Mouse (Mus musculus) megakaryocyte, embryonic 14.5 days (primary cell): ENCODE measurements around the gene Cmtm5. TPM values are rescaled to one million over a fixed set of nuclear protein-coding genes. Genes with fewer than 3 reads are reported as not detected.
"Not testable (repeated sequence)": the region's sequence is repeated elsewhere in the genome, so short reads cannot be mapped to it uniquely, and the experiment has no call there.

Experiments used
- H3K27me3 ChIP-seq: replicated peaks from 2 replicates; pipeline ENCODE3; 2012; ENCODE audit warnings: inconsistent platforms
- H3K36me3 ChIP-seq: replicated peaks from 2 replicates; pipeline ENCODE3; 2012; ENCODE audit warnings: low read length, inconsistent platforms, mixed read lengths
- H3K4me1 ChIP-seq: 2 replicates; pipeline ENCODE4 v1.6.1; 2012; ENCODE audit warnings: inconsistent platforms
- H3K4me3 ChIP-seq: replicated peaks from 2 replicates; pipeline ENCODE3; 2012; ENCODE audit warnings: moderate library complexity, mild to moderate bottlenecking, inconsistent platforms
- H3K9me3 ChIP-seq: 2 replicates; pipeline ENCODE4 v1.6.1; 2012; ENCODE audit warnings: inconsistent platforms
- FLI1 ChIP-seq: IDR thresholded peaks from 2 replicates; pipeline ENCODE4 v1.6.1; 2012; ENCODE audit warnings: low read length, inconsistent platforms, mixed read lengths
- GATA1 ChIP-seq: IDR thresholded peaks from 3 replicates; pipeline ENCODE4 v1.6.1; 2012; ENCODE audit warnings: mixed read lengths, low read length, inconsistent platforms, borderline replicate concordance
- polyA plus RNA-seq: library from polyadenylated mRNA; stranded (reverse); fragments of >175 nt; gene quantifications from 2 replicates; pipeline ENCODE4 v1.2.3, GENCODE M21; 2012; ENCODE audit warnings: low replicate concordance; ENCODE audit not compliant: insufficient read depth

Gene Cmtm5
- polyA plus RNA-seq, 1 experiment, result not detected

DNA sequence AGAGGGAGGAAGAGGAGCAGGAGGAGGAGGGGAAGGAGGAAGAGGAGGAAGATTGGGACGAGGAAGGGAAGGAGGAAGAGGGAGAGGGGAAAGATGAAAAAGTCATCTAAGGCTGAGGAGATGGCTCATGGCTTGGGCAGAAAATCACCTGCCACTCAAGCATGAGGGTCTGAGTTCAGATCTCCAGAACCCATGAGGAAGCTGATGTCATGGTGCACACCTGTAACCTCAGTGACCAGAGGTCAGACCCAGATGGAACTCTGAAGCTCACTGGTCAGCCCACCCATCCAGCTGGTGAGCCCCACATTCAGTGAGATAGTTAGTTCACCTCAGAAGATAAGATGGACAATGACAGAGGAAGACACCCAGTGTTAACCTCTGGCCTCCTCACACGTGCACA is 8.9 kb downstream of the Cmtm5 start:
- no peak for TF ChIP-seq GATA1
- TF ChIP-seq FLI1, result no peak
- Histone ChIP-seq H3K4me3 (no peak overlapping the region), H3K27me3 (peaks cover 77% of the 10 kb centered on the region), H3K36me3 (no peaks in the 10 kb centered on the region), H3K9me3 (no peaks in the 10 kb centered on the region), H3K4me1 (peaks cover 8% of the 10 kb centered on the region)

DNA sequence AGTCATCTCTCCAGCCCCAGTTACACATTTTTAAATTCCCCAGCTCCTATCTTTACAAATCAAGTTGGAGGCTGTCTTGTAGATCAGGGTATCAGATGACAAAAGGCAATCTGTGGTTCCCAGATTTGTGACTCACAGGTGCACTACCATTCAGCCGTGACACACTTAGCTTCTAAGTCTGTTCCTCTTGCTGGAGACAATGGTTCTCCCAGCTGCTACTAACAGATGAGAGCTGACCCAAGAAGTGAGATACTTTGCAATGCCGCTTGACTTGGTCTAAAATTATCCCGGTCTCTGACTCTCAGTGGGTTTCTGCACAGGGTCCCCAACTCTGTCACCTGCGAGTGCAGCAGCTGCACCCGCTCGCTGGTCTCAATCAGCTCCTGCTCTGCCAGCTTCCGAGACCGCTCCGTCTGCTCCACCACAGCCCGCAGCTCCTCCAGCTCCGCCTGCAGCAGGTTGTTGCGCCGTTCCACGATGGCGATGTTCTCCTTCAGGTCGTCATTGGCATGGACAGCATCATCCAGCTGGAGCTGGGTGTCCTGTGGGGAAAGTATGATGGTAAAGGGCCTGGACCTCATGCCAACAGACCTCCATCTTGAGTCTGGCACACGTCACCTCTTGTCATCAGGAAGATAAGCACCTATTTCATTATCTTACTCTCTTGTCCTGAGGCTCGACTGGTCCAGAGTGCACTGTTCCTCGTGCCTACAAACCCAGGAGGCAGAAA is 10.1 kb downstream of the Cmtm5 start:
- TF ChIP-seq GATA1 (no peak), FLI1 (no peak)
- Histone ChIP-seq H3K9me3 (no peaks in the 10 kb centered on the region), H3K4me3 (no peak overlapping the region), H3K27me3 (peaks cover 74% of the 10 kb centered on the region), H3K4me1 (peaks cover 5% of the 10 kb centered on the region), H3K36me3 (no peaks in the 10 kb centered on the region)

DNA sequence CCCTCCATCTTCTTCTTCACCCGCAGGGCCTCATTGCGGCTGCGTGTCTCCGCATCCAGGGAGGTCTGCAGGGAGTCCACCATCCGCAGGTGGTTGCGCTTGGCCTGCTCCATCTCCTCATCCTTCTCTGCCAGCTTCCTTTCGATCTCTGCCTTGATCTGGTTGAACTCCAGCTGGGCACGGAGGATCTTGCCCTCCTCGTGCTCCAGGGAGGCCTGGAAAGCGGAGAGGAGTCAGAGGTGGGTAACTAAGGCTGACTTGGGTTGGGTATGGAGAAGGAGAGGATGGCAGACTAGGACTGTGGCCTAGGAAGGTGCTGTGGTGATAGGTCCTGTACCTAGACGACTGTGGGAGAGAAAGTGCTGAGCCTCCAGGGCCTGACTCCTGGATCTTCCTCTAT is 10.9 kb downstream of the Cmtm5 start:
- H3K9me3 ChIP-seq, H3K36me3 ChIP-seq, H3K4me1 ChIP-seq, H3K4me3 ChIP-seq: not testable (repeated sequence)
- peaks cover 73% of the 10 kb centered on the region for H3K27me3 ChIP-seq

DNA sequence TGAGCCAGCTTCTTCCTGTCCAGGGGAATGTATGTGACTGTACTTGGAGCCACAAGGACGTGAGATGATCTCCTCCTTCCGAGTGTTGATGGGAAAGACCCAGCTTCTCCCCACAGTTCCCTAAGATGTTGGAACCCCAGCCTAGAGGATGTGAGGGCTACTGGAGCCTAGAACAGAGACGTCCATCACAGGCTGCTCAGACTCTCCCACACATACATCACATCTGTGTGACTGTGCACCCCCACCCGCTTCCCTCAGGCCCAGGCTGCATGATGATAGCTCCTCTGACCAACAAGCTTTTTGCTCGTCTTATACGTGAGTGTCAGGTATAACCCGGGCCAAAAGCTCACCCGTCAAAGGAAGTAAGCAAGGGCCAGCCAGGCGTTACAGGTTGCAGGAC is 12.7 kb downstream of the Cmtm5 start:
- TF ChIP-seq GATA1 (no peak), FLI1 (no peak)
- Histone ChIP-seq H3K27me3 (peaks cover 68% of the 10 kb centered on the region), H3K4me3 (no peak overlapping the region), H3K4me1 (no peaks in the 10 kb centered on the region), H3K36me3 (no peaks in the 10 kb centered on the region), H3K9me3 (no peaks in the 10 kb centered on the region)

DNA sequence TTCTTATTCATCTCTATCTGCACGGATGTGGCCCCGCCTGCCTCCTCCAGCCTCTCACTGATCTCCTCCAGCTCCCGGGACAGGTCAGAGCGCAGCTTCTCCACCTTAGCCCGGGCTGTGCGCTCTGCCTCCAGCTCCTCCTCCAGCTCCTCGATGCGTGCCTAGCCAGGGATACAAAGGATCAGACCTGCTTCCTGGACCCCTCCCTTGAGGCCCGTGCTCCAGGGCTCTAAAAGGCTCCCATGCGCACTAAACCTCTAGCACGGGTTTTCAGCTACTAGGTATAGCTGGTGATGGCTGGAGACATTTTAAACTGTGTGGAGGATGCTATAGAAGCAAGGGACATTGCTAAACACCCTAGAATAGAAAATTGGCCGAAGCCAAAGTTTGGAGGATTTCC is 14.4 kb downstream of the Cmtm5 start:
- no peaks in the 10 kb centered on the region for H3K4me1 ChIP-seq
- peaks cover 67% of the 10 kb centered on the region for H3K27me3 ChIP-seq
- TF ChIP-seq GATA1 (no peak), FLI1 (no peak)
- H3K9me3 ChIP-seq, result no peaks in the 10 kb centered on the region
- H3K36me3 ChIP-seq, result no peaks in the 10 kb centered on the region
- H3K4me3 ChIP-seq, result no peak overlapping the region

DNA sequence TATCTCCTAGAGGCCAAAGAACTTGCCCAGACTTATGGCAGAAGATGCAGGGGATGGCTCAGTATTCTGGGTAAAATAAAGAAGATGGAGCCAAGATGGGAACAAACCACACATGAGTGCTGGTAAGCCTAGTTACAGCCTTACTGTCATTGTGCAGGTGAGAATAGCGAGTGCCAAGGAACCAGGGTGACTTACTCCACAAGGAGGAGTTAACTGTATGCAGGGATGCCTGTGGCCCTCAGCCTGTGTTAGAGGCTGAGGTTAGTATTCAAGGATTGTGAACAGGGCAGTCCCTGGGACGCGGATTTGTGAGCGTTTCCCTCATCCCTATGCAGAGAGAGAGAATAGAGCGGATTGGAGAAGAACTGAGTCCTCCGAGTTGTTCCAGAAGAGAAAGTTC is 15.5 kb downstream of the Cmtm5 start:
- Histone ChIP-seq H3K4me3 (no peak overlapping the region), H3K9me3 (no peaks in the 10 kb centered on the region), H3K4me1 (no peaks in the 10 kb centered on the region), H3K36me3 (no peaks in the 10 kb centered on the region), H3K27me3 (peaks cover 64% of the 10 kb centered on the region)
- TF ChIP-seq GATA1 (no peak), FLI1 (no peak)

DNA sequence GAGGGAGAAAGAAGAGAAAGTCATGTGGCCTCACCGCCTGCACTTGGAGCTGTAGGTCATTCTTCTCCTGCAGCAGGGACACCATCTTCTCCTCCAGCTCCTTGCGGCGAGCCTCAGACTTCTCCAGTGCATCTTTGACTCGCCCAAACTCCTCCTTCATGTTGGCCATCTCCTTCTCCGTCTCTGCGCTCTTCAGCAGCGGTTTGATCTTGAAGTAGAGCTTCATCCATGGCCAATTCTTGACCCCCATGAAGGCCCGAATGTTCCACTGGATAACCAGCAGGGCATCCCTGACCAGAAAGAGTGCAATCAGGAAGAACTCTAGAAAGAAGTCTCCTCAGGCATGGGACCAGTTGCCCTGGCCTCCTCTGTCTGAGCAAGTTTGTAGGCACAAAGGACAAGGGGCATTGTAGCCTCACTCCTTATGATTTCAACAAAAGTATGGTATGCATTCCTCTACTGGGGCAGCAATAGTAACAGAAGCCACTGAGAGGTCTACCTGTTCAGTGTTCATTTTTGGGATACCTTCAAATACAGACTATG is 17.7 kb downstream of the Cmtm5 start:
- no peak for TF ChIP-seq FLI1
- no peak for TF ChIP-seq GATA1
- H3K4me1 ChIP-seq, result no peaks in the 10 kb centered on the region
- H3K27me3 ChIP-seq, result peaks cover 63% of the 10 kb centered on the region
- no peaks in the 10 kb centered on the region for H3K9me3 ChIP-seq
- H3K4me3 ChIP-seq, result no peak overlapping the region
- H3K36me3 ChIP-seq, result no peaks in the 10 kb centered on the region

DNA sequence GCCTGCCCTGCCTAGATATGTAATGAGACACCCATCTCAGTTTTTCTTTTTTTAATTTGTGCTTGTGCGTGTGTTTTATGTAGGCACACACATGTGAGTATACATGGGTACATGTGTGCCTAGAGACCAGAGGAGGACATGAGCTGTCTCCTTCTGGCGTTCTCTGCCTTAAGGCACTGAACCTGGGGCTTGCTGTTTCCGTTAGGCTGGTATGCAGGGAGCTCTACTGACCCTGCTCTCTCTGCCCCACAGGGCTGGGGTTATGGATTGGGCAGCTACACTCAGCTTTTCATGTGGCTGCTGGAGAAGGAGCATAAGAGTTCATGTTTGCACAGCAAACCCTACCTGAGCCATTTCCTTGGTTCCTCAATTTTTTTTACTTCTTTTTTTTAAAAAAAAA is 18.4 kb downstream of the Cmtm5 start:
- Histone ChIP-seq H3K36me3 (no peaks in the 10 kb centered on the region), H3K4me1 (no peaks in the 10 kb centered on the region), H3K9me3 (no peaks in the 10 kb centered on the region), H3K4me3 (no peak overlapping the region), H3K27me3 (peaks cover 62% of the 10 kb centered on the region)
- TF ChIP-seq FLI1 (no peak), GATA1 (no peak)

DNA sequence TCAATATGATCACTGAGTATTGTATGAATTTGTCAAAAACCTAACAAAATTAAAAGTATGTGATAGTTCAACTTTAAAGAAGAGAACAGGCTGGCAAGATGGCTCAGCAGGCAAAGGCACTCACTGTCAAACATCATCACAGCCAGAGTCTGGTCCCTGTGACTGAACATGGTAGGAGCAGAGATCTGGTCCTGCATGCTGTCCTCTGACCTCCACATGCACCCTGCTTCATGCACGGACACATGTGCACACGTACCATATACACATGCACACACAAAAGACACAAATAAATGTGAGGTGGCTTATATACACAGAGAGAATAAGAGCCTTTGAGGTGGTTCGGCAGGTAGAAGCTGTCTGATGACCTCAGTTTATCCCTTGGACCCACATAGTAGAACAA is 19.4 kb downstream of the Cmtm5 start:
- H3K4me3 ChIP-seq, result no peak overlapping the region
- TF ChIP-seq GATA1, result no peak
- no peak for TF ChIP-seq FLI1
- H3K4me1 ChIP-seq, result no peaks in the 10 kb centered on the region
- H3K36me3 ChIP-seq, result no peaks in the 10 kb centered on the region
- H3K27me3 ChIP-seq, result peaks cover 61% of the 10 kb centered on the region
- H3K9me3 ChIP-seq, result no peaks in the 10 kb centered on the region

DNA sequence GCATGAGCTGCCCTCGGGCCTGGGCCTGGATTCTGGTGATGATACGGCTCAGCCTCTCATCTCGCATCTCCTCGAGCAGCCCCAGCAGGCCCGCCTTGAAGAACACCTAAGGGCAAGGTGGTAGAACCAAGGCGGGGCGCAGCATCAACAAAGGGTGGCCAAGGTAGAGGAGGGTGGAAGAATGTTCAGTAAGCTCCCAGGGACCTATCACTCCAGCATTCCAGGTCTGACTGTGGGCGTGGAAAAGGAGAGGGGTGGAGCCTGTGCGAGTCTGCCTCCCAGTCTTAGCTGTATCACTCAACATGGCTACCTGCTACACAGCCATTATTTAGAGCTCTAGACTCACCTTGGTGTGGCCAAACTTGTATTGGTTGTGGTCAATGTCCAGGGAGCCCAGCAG is 20.5 kb downstream of the Cmtm5 start:
- Histone ChIP-seq H3K4me3 (no peak overlapping the region), H3K4me1 (peaks cover 4% of the 10 kb centered on the region; the same call in 1 of the 2 replicates), H3K9me3 (no peaks in the 10 kb centered on the region), H3K36me3 (no peaks in the 10 kb centered on the region), H3K27me3 (peaks cover 65% of the 10 kb centered on the region)
- TF ChIP-seq FLI1 (no peak), GATA1 (no peak)

DNA sequence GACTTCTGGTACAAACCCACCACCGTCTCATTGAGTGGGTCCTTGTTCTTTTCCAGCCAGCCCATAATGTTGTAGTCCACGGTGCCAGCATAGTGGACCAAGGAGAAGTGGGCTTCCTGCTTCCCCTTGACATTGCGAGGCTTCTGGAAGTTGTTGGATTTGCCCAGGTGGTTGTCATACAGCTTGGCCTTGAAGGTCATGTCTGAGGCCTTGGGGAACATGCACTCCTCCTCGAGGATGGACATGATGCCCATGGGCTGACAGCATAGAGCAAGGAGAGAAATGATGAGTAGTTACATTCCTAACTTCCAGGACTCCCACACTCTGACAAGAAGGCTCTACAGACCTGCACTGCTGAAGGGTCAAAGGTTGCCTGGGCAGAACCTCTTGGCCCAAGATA is 22.4 kb downstream of the Cmtm5 start:
- H3K9me3 ChIP-seq, result no peaks in the 10 kb centered on the region
- no peaks in the 10 kb centered on the region for H3K36me3 ChIP-seq
- TF ChIP-seq GATA1, result no peak
- no peak for TF ChIP-seq FLI1
- peaks cover 67% of the 10 kb centered on the region for H3K27me3 ChIP-seq
- peaks cover 4% of the 10 kb centered on the region; the same call in 1 of the 2 replicates for H3K4me1 ChIP-seq
- H3K4me3 ChIP-seq, result no peak overlapping the region
